Mouse (Mus musculus): Measurements from ENCODE around the gene Rap1gap2.
"Not testable (repeated sequence)": the region's sequence is repeated elsewhere in the genome, so short reads cannot be mapped to it uniquely, and the experiment has no call there.

The Rap1gap2 gene

DNA sequence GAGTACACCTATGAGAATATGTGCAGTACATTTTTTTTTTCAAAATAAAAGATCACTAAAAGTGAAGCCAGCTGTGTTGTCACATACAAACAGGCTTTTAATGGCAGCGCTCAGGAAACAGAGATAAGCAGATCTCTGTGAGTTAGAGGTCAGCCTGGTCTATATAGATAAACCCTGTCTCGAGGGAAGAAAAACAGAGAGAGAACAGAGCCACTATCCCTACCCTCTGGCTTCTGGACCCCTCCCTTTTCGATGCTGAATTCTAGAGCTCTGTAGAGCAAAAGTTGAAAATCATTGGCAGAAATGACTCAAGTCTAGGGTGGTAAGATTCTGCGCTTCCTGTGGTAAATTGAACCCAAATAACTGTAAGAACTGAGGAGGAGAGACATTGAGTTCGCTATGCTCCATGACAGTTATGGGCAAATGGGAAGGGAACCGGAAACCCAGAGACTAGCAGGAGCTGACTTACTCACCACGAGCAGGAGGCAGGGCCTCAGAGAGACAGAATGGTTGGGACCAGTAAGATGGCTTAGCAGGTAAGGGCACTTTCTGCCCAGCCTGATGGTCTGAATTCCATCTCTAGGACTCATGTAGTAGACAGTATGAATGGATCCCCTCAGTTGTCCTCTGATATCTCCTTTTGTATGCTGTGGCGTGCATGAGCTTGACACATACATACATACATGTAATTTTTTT, 11.4 kb upstream of the Rap1gap2 start:
- in situ Hi-C loops (cut with MboI, MseI), result no loop called here

DNA sequence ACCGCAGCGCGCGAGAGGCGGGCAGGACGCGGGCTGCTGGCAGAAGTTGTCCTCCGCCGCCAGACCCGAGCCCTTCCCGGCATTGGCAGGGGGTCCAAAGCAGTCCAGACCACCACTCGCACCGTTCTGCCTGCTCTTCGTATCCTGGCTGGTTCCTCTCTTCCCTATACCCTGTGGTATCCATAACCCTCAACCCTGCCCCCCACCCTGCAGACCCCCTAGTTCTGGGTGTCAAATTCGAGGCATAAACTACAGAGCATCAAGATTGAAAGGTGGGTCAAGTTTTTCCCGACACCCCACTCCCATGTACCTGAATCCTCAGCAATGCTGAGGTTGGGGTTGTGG, 9.2 kb upstream of the Rap1gap2 start:
- in situ Hi-C loops (cut with MboI, MseI), result no loop called here

DNA sequence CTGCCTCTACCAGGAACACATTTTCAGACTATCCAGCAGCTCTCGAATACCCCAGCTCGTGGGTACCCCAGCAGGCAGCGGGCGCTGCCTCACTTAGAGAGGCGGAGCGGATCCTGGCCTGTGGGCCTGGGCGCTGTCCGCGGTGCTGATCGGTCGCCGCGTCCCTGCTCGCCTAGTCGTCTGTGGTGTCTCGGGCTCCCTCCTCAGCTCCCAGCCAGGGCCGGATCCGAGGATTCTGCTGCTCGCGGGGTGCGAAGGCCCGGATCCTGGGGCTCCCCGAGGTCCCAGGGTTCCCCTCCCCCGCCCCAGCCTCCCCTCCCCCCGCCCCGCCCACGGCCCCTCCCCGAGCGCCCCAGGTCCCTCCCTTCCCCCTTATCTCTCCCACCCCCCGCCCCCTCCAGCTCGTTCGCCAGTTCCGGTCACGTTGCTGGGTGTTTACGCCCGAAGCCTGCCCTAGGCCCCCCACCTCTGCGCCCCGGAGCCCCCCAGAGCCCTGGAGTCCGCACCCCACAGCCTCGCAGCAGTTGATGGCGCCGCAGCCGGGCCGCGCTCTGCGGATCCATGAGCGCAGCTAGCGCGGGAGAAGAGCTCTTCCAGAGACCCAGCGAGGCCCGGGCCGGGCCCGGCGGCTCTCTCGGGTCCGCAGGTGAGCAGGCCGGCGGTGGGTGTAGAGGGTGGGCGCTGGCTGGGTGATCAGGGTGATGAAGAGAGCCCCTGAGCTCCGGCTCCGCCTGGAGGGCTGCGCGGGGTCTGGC, 8.7 kb upstream of the Rap1gap2 start, which contains the start of gene Ccdc92b:
Gene Ccdc92b (plus strand): TSS at position 405 of the 755 bp plus-strand sequence.
- in situ Hi-C loops (cut with MboI, MseI), result no loop called here

DNA sequence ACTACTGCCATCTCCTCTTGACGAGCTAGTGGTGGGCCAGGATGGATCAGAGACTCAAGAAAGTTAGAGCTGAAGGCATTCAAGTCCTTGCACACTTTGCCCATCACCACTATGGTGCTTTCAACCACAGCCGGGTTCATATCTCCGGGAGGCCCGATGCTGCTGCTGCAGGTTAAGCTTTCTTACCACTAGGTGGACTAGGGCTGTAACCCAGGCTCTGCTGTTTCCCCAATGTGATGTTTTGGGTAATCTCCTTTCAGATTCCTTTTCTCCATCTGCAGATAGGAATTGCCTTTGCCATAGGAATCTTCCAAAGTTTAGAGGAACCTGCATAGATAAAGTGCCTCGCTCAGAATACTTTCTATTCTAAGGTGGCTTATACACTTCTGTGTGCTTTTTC, 4.9 kb upstream of the Rap1gap2 start:
- in situ Hi-C loops (cut with MboI, MseI), result no loop called here

DNA sequence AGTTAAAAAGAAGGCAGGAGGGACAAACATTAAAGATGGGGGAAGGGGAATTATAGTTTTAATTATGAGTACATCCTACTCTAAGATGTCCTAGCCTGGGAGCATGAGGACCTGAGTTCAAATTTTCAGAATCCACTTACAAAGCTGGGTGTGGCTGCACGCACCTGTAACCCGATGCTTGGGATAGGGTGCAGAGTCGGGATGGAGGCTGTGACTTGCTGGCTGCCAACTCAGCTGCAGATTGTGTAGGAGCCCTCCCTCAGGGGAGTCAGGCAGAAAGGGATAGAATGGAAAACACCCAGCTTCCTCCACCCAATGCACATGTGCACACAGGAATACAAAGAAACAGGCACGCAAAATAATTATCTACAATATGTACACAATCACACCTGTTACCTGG, 2.7 kb upstream of the Rap1gap2 start:
- in situ Hi-C loops (cut with MboI, MseI), result no loop called here

DNA sequence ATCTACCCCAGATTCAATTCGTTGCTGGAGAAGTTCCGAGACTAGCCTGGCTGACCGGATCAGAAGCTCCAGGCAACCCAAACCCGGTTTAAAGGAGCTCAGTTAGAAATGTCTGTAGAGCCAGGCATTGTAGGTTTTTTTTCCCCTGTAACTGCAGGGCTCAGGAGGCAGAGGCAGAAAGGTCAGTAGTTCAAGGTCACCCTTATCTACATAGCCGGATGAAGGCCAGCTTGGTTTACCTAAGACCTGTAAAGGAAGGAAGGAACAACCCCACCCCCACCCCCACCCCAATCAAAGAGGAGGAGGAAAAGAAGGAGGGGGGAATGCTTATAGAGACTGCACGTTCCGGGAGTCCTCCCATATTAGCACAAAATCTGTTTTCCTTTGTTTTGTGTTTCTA, 722 bp upstream of the Rap1gap2 start:
- in situ Hi-C loops (cut with MboI, MseI), result no loop called here

DNA sequence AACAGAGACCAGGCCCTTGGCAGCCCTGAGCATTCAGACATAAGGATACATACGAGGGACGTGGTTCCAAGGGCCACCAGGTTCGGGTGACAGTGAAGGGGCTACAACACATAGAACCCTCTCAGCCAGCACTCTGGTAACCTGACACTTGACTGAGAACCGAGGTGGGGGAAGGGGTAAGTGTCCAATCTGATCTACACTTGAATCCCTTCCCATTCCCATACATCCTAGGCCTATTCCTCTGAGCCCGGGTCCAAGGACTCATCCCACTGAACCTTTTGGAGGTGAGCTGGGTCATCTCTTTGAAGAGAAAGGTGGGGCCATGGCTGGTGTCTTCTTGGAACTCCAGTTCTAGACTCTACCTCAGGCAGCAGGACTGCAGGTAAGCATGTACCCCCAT, 647 bp downstream of the Rap1gap2 start:
- in situ Hi-C loops (cut with MboI, MseI), result no loop called here

DNA sequence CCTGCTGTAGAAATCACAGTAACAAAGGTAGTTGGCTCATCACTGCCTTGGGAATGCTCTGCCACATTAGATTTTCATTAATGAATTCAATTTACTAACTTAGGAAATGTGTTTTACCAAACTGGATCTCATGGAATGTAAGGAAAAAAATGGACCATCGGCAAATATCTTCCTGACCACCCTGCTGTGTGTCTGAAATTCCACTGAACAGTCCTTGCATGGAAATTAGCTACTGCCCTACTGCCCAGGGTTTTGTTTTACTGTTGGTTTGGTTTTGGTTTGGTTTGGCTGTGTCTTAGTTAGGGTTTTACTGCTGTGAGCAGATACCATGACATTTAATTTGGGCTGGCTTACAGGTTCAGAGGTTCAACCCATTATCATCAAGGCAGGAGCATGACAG, 8.4 kb downstream of the Rap1gap2 start:
- in situ Hi-C loops (cut with MboI, MseI), result no loop called here

DNA sequence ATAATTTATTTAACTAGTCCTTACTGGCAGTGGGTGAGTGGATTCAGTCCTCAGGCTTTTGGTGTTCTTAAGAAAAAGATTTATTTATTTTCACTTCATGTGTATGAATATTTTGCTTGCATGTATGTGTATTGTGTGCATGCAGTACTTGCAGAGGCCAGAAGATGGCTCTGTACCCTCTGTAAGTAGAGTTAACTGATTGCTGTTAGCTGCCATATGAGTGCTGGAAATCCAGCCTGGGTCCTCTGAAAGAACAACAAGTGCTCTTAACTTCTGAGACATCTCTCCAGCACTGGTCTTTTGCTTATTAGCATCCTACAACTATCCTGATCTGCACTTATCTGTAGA, 12.8 kb downstream of the Rap1gap2 start:
- in situ Hi-C loops (cut with MboI, MseI), result no loop called here

DNA sequence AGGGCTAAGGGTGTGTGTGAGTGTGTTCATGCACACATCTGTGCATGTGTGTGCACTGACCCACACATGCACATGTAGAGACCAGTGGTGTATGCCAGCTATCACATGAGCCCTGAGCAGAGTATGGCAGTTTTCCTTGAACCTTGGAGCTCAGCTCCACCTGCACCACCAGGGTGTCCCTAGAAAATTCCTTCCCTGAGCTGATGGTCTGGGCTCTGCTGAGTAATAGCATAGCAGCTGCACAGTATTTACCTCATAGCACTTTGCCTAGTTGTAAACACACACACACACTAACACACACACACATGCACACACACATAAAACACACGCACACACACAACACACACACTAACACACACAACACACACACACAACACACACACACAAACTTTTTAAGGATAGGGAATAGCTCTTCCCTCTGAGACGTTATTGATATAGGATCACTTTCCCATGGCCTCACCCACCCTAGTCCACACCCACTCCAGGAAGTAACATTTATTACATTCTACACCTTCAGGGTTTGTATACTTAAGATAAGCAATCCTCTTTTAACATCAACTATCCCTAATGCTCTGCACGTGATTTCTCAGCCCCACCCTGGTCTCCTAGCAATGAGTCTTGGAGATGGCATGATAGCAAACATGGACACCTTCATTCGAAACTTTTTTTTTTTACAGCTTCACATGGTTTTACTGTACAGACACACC, 13.3 kb downstream of the Rap1gap2 start:
- in situ Hi-C loops (cut with MboI, MseI), result no loop called here

DNA sequence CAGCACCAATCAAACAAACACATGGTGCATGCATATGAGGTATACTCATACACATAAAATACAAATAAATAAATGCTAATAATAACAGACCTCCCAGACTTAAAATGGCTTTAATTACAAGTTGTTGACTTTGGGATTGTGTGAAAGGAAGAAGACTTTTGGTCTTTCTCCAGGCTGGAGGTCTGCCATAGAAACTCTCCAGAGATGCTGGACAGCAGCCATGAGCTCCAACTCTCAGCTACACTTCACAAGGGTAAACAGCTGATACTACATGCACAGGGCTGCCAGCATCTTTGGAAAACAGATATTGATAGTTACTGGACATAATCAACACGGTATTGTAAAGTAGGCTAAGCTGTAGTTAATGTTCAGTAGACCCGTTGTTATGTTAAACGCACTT, 18.5 kb downstream of the Rap1gap2 start:
- in situ Hi-C loops (cut with MboI, MseI), result no loop called here

DNA sequence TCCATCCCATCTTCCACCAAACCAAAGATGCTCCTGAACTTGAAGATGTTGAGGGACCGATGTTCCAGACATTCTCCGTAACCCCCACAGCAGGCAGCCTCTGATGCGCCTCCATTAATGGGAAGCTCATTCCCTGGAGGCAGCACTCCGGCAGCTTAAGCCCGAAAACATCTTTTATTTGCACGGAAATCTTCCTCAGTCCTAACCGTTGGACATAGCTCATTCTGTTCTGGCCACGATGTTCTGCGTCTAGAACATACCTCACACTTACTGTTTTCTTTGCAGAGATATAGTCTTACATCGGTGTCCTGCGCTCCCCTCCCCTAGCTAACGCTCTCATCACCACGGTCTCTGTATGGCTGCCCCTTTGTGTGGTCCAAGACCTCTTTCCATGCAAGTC, 20.0 kb downstream of the Rap1gap2 start:
- in situ Hi-C loops (cut with MboI, MseI), result no loop called here

DNA sequence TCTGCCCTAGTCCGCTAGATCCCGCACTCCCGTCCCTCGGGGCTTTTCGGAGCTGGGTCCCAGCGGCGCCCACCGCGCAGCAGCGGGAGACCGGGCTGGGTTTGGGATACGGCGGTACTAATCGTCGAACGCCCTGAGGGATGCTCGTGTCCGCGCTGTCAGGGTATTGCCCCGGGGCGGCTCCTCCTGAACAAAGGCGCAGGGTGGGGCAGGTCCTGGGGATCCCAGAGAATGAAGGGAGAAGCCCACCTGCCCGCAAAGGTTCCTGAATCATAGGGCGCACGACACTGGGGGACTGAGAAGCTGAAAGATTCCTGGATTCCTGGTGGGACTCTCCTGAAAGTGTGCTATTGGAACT, 20.5 kb downstream of the Rap1gap2 start:
- in situ Hi-C loops (cut with MboI, MseI), result no loop called here

DNA sequence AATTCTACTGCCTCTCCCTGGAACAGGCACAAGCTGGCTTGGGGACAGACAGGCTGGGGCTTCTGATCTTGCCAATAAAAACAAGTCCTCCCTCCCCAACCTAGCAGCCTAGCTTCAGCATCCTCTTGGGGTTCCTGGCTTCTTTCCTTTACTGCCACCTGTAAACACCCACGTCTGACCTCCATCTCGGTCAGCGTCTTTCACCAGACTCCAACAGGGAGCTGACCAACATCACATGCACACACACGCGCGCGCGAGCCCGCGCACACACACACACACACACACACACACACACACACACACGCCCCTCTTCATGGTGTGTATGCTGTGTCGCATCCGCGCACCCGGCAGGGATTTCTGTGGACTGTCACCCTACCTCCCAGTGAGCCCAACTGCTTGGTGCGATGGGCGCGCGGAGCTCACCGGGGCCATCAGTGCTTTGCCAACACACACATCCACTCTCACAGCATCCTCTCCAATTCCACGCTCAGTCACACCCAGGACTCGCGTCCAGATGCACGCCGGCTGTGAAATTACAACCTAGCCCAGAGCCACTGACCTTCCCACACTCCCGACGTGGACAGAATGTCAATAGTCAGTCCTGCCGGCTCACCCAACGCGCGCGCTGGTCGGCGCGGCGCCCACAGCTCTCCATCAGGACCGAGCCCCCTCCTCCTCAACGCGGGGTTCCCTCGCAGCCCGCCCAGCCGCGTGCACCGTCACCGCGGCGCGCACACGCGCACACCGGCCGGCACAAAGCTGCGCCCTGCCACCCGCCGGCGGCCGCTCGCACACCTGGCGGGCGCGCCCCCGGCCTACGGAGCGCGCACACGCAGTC, 21.1 kb downstream of the Rap1gap2 start:
- in situ Hi-C loops (cut with MboI, MseI), result no loop called here

DNA sequence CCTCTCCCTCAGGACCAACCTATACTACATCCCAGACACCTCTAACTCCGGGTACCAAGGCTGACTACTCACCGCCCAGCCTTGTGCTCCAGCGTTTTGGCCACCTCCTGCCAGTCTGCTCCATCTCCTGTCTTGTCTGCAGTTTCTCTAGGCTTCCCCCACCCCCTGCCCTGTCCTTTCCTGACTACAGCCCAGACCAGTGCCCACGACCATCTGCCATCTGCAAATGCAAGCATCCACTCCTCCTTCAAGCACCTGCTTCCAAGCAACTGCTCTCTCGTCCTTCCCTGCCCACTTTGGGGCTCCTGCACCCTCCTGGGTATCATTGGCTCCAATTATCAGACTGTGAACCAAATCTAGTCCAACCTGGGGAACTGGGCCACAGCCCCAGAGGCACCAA, 24.3 kb downstream of the Rap1gap2 start:
- in situ Hi-C loops (cut with MboI, MseI), result no loop called here

DNA sequence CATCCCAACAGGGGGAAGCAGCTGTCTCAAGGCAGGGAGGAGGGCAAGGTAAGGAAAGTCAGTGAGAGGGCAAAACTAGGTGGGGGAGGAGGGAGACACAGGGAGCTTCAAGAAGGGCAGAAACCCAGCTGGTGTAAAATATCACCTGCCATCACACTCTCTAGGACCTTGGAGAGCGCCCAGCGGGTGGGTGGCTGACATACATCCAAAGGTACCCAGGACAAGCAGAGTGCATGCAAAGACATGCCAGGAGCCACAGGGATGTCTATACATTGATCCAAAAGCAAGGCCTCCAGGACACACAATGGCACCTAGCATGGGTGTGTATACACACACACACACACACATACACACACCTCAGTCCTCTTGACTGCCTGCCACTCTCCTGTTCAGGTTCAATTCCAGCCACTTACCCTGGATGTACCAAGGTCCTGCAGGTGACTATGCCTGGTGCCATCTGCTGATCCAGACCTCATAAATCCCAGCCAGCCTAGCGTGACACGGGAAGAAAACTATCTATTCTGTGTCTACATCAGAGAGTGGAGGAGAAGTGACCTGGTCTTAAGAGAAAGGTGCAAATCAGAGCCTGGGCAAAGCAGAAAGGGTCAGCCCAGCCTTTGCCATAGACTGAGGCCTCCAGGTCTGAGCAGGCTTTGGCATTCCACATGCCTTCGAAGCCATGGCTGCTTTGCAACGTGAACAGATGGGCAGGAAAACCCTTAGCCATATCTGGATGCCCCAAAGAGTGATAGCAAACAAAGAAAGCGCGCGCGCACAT, 25.6 kb downstream of the Rap1gap2 start:
- in situ Hi-C loops (cut with MboI, MseI), result no loop called here

DNA sequence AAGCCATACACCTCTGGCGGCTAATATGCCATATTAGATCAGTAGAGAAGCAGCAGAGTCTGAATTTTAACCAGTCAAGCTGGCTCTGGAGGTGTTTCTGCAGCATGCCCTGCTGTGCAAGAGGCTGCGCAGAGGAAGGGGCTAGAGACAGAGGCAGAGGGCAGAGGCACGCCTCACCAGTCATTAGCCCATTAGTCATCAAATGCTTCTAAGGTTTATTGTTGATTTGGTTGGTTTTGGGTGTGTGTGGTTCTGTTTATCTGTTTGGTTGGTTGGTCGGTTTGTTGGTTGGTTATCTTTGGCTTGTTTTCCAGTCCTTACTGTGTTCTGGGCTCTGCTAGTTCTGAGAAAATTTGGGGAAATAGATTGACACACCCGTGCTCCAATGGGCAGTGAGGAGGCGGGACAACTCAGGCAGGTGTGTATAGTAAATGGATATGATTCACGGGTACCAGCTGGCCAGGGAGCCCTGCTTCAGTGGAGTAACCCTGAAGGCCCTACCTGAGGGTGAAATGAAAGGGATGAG, 26.8 kb downstream of the Rap1gap2 start:
- in situ Hi-C loops (cut with MboI, MseI), result no loop called here

DNA sequence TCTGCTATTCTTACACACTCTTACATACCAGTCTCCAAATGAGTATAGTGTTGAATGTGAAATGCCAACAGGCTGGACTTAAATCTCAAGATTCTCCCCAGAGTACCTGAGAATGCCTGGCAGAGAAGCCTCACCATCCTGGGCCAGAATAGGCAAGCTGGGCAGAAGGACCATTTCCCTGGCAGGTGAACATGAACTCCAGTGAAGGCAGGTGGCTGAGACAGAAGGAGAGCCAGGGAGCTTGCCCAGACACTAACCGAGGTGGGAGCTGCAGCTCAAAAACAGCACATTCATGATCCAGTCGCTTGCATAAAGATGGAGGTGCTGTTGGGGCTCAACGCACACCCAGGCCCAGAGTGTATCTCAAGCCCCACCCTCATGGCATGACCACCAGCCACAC, 28.3 kb downstream of the Rap1gap2 start:
- in situ Hi-C loops (cut with MboI, MseI), result no loop called here

DNA sequence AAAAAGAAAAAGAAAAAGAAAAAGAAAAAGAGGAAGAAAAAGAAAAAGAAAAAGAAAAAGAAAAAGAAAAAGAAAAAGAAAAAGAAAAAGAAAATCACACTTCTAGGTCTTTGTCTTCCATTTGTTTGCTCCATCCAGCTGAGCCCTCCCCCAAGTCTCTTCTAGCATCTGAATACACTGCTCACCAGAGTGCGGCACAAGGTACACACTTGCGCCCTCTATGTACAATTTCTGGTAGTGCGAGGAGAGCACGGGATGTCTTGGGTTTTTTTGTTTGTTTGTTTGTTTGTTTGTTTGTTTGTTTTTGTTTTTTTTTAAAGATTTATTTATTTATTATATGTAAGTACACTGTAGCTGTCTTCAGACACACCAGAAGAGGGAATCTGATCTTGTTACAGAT, 29.4 kb downstream of the Rap1gap2 start:
- in situ Hi-C loops (cut with MboI, MseI), result not testable (repeated sequence)

DNA sequence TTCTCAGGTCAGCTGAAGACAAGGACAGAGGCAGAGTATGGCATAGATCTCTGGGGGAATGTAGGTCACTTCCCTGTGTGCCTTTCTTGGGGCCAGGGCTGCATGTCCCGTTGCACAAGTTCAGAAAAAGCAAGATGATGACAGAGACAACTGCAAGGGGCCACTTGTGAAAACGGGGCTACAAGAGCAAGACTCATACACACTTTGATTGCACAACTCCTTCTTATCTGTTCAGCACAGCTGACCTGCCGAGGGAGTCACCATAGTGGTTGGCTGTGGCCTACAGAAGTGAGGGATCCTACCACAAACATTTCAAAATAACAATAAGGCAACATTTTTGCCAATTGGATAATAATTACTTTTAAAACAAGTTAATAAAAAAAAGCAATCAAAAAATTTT, 33.6 kb downstream of the Rap1gap2 start:
- in situ Hi-C loops (cut with MboI, MseI), result no loop called here

DNA sequence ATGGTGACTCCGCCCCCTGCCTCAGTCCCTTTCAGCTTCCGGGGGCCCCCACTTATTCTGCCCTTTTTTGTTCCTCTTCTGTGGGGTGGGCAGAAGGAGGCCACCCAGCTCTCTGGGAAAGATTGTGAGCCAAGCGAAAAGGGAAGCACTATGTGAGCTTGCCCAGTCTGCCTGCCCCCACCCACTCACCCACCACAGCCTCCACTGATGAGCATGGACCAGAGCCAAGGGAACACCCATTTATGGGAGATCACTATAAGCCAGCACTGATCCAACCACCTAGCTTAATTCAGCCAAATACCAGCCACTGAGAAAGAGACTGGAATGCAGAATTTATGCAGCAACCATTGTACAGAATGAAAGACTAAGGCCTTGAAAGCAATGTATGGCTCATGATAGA, 34.8 kb downstream of the Rap1gap2 start:
- in situ Hi-C loops (cut with MboI, MseI), result no loop called here

All from T-helper 1 cell (primary cell).